Mouse (Mus musculus) testis, adult 2 months (tissue): ENCODE results near the gene Sash1.

Source experiments
- CTCF ChIP-seq: fragments of 200-500 bp; IDR thresholded peaks from 2 replicates; pipeline ENCODE4 v1.5.1; 2012; ENCODE audit warnings: low read depth, mild to moderate bottlenecking, inconsistent platforms, low read length, moderate library complexity; ENCODE audit not compliant: control insufficient read depth, insufficient read depth, insufficient replicate concordance
- POLR2A ChIP-seq: fragments of 200-500 bp; IDR thresholded peaks from 2 replicates; pipeline ENCODE4 v1.6.1; 2012; ENCODE audit warnings: low read depth, mild to moderate bottlenecking, inconsistent platforms, low read length, moderate library complexity; ENCODE audit not compliant: control insufficient read depth

DNA sequence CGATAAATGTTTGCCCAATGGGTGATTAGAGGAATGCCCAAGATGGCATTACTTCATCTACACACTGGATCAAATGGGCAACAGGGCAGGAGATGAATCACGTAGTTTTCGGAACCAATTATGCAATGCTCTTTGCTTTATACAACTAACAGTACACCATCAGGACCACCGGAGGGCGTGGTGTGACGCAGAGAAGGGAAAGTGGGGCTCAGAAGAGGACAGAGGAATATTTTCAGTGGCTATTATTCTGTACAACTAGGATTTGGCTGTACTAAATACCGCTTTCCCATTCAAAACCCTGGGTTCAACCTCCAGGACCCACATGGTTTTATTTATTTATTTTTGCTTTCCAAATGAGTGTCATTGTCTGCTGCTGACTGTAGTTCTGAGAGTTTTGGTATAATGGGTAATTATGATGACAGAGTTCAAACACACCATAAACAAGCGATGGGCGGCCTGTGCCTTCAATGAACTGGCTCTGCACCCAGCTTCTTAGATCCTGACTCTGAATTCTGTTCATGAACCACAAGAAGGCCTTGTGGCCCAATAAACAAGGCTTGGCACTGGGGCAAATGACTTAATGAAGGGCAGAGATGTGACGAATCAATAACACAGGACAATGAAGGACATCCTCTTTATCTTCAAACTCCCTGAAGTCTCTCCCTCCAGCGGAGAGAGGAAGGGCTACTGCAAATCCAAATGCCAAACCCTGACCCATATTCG, 114.8 kb downstream of the Sash1 start:
- TF ChIP-seq CTCF (no peak), POLR2A (no peak)
